Mouse (Mus musculus) activated CD4-positive, CD25-positive, alpha-beta regulatory T cell, adult 4 months (primary cell): ENCODE measurements at regions not wholly inside any gene's neighbourhood (a gene's known extent, or its start where the extent isn't known, plus 50 kb on each side); places are given as distances from the start of the nearest gene placed in this dataset.

Experiments
- ATAC-seq: one replicate; pipeline ENCODE4 v1.8.0; 2017

- no peak for ATAC-seq
Observed at GRCm38 (mm10) chr13:63627184-63627893, 53.9 kb upstream of the Ptch1 start.

- no peak for ATAC-seq
Observed at GRCm38 (mm10) chr13:63627894-63628287, 54.5 kb upstream of the Ptch1 start.

- ATAC-seq: no peak
Observed at GRCm38 (mm10) chr13:63631771-63632347, 58.5 kb upstream of the Ptch1 start.

GRCm38 (mm10) chr13:63634294-63634693 lies 60.9 kb upstream of the Ptch1 start:
- peak; percentile 32 for ATAC-seq

- no peak for ATAC-seq
Observed at GRCm38 (mm10) chr13:63641649-63642226, 68.3 kb upstream of the Ptch1 start.

- ATAC-seq: no peak
Observed at GRCm38 (mm10) chr13:63642617-63643016, 69.2 kb upstream of the Ptch1 start.

- no peak for ATAC-seq
Observed at GRCm38 (mm10) chr13:63643394-63643793, 70.0 kb upstream of the Ptch1 start.

GRCm38 (mm10) chr13:63644308-63644707 lies 70.9 kb upstream of the Ptch1 start:
- ATAC-seq: no peak

- ATAC-seq: no peak
Observed at GRCm38 (mm10) chr13:63649058-63649647, 75.8 kb upstream of the Ptch1 start.

GRCm38 (mm10) chr13:63654514-63654913 lies 81.1 kb upstream of the Ptch1 start:
- ATAC-seq: no peak

GRCm38 (mm10) chr13:63657115-63657514 lies 83.7 kb upstream of the Ptch1 start:
- no peak for ATAC-seq

- ATAC-seq: no peak
Observed at GRCm38 (mm10) chr13:63659412-63659811, 86.0 kb upstream of the Ptch1 start.

- no peak for ATAC-seq
Observed at GRCm38 (mm10) chr13:63660431-63660830, 87.0 kb upstream of the Ptch1 start.

GRCm38 (mm10) chr13:63668576-63668975 lies 95.2 kb upstream of the Ptch1 start:
- ATAC-seq: no peak

- ATAC-seq: no peak
Observed at GRCm38 (mm10) chr13:63669031-63669430, 95.6 kb upstream of the Ptch1 start.

GRCm38 (mm10) chr13:63672425-63672824 lies 99.0 kb upstream of the Ptch1 start:
- no peak for ATAC-seq

- no peak for ATAC-seq
Observed at GRCm38 (mm10) chr13:63677696-63678095, 104.3 kb upstream of the Ptch1 start.

- no peak for ATAC-seq
Observed at GRCm38 (mm10) chr13:63678265-63679260, 105.2 kb upstream of the Ptch1 start.

GRCm38 (mm10) chr13:63682341-63682740 lies 108.9 kb upstream of the Ptch1 start:
- ATAC-seq: no peak

GRCm38 (mm10) chr13:63691974-63692373 lies 118.6 kb upstream of the Ptch1 start:
- ATAC-seq: no peak

- no peak for ATAC-seq
Observed at GRCm38 (mm10) chr13:63693636-63694035, 120.2 kb upstream of the Ptch1 start.

- ATAC-seq: peak; percentile 86
Observed at GRCm38 (mm10) chr13:63696399-63696798, 118.6 kb upstream of the Ercc6l2 start.

- no peak for ATAC-seq
Observed at GRCm38 (mm10) chr13:63699624-63700023, 115.4 kb upstream of the Ercc6l2 start.
